Mouse (Mus musculus) ES-E14 (cell line): ENCODE results near the gene Erc2. TPM values are rescaled to one million over a fixed set of nuclear protein-coding genes. Genes with fewer than 3 reads are reported as not detected.

ENCODE experiments used
- DNase-seq: peaks from one replicate; pipeline ENCODE4 v3.0.0-alpha.2; 2013; ENCODE audit warnings: low read depth, low spot score
- H3K27ac ChIP-seq: 2 replicates; pipeline ENCODE4 v1.5.1; 2012; ENCODE audit warnings: low read depth, mild to moderate bottlenecking, low read length, moderate library complexity, mixed read lengths; ENCODE audit not compliant: poor library complexity, insufficient read depth, severe bottlenecking
- H3K36me3 ChIP-seq: 2 replicates; pipeline ENCODE4 v1.6.1; 2012; ENCODE audit warnings: mild to moderate bottlenecking, low read length, moderate library complexity, mixed read lengths; ENCODE audit not compliant: control insufficient read depth, poor library complexity, insufficient read depth, severe bottlenecking
- H3K4me1 ChIP-seq, 2 experiments: fragments of 150-350 bp in 1 of 2; sonication (generic) in 1 of 2; 2 replicates each; pipeline ENCODE4 v1.6.1; 2012; ENCODE audit warnings: low read length in 2 of 2, mild to moderate bottlenecking in 1 of 2, mixed read lengths in 1 of 2; ENCODE audit not compliant: control insufficient read depth in 2 of 2, insufficient read depth in 2 of 2, poor library complexity in 1 of 2
- H3K4me3 ChIP-seq, 2 experiments: fragments of 150-350 bp in 1 of 2; sonication (generic) in 1 of 2; 2 replicates each; pipeline ENCODE4 v1.5.1; 2012; ENCODE audit warnings: low read length in 2 of 2, low read depth in 1 of 2, mild to moderate bottlenecking in 1 of 2, mixed read lengths in 1 of 2; ENCODE audit not compliant: insufficient read depth in 1 of 2, poor library complexity in 1 of 2, severe bottlenecking in 1 of 2
- H3K9ac ChIP-seq: 2 replicates; pipeline ENCODE4 v1.6.1; 2012; ENCODE audit warnings: low read depth, mild to moderate bottlenecking, low read length, mixed read lengths; ENCODE audit not compliant: poor library complexity, insufficient read depth, severe bottlenecking
- H3K9me3 ChIP-seq: fragments of 150-350 bp; sonication (generic); 2 replicates; pipeline ENCODE4 v1.6.1; 2012; ENCODE audit warnings: low read depth, mild to moderate bottlenecking, low read length; ENCODE audit not compliant: control insufficient read depth, insufficient read depth
- CHD2 ChIP-seq: IDR thresholded peaks from 2 replicates; pipeline ENCODE4 v1.6.1; 2014; ENCODE audit warnings: mild to moderate bottlenecking, low read depth, low read length, inconsistent platforms
- HCFC1 ChIP-seq: IDR thresholded peaks from 2 replicates; pipeline ENCODE4 v1.6.1; 2012; ENCODE audit warnings: low read length, inconsistent platforms, borderline replicate concordance; ENCODE audit not compliant: insufficient read depth
- MAFK ChIP-seq: IDR thresholded peaks from 2 replicates; pipeline ENCODE4 v1.6.1; 2014; ENCODE audit warnings: mild to moderate bottlenecking, low read depth, low read length, inconsistent platforms; ENCODE audit not compliant: insufficient read depth
- ZC3H11A ChIP-seq: IDR thresholded peaks from 2 replicates; pipeline ENCODE4 v1.6.1; 2012; ENCODE audit warnings: low read depth, mild to moderate bottlenecking, inconsistent platforms, low read length, borderline replicate concordance
- ZNF384 ChIP-seq: IDR thresholded peaks from 2 replicates; pipeline ENCODE4 v1.6.1; 2012; ENCODE audit warnings: low read depth, low read length, inconsistent platforms
- in situ Hi-C, 2 experiments: fragments of 600-800 bp; cut with MboI; formaldehyde crosslinking; loops; one replicate each; pipeline ENCODE4 v1.15.1; 2025; ENCODE audit warnings: low sequenced_read_pairs in 2 of 2, inconsistent platforms in 1 of 2; ENCODE audit not compliant: unreplicated experiment in 2 of 2
- total RNA-seq: library from RNA; depleted of rRNA; stranded (reverse); fragments of 300-350 nt; gene quantifications from 2 replicates; pipeline ENCODE4 v1.2.3, GENCODE M21; 2012

Gene Erc2
- total RNA-seq, 1 experiment: 9.1 TPM

- no peak for DNase-seq
- H3K4me1 ChIP-seq: no peaks in the 10 kb centered on the region
- no peaks in the 10 kb centered on the region for H3K36me3 ChIP-seq
- H3K4me3 ChIP-seq: no peak overlapping the region
- no peaks in the 10 kb centered on the region for H3K9me3 ChIP-seq
- in situ Hi-C loops: no loop called here
- no peak overlapping the region for H3K27ac ChIP-seq
- no peak overlapping the region for H3K9ac ChIP-seq
- TF ChIP-seq HCFC1 (no peak), MAFK (no peak), ZC3H11A (no peak), CHD2 (no peak), ZNF384 (no peak)
These were observed 471.7 kb downstream of the Erc2 start for GRCm38 (mm10) chr14:28093913-28094312.

DNA sequence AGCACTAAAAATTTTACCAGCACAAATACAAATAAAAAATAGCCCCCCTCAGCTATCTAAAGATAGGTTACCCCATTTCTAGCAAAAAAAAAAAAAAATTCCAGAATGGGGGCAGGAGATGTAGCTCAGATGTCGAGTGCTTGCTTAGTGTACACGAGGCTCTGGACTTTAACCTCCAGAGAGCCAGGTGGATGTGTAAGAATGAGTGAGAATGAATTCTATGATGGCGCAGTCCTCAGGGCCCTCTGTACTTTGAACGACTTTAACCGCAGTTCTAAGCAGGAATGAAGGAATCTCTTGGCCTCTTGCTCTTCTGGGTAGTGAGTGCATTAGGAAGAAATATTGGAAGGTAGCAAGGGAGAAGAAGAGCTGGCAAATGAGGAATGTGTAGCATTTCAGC, 476.9 kb downstream of the Erc2 start:
- no peak overlapping the region for H3K9ac ChIP-seq
- H3K4me3 ChIP-seq: no peak overlapping the region
- no peaks in the 10 kb centered on the region for H3K36me3 ChIP-seq
- H3K4me1 ChIP-seq: no peaks in the 10 kb centered on the region
- no peaks in the 10 kb centered on the region for H3K9me3 ChIP-seq
- in situ Hi-C loops: no loop called here
- TF ChIP-seq CHD2 (no peak), ZNF384 (no peak), HCFC1 (no peak), ZC3H11A (no peak)
- H3K27ac ChIP-seq: no peak overlapping the region
- DNase-seq: no peak

DNA sequence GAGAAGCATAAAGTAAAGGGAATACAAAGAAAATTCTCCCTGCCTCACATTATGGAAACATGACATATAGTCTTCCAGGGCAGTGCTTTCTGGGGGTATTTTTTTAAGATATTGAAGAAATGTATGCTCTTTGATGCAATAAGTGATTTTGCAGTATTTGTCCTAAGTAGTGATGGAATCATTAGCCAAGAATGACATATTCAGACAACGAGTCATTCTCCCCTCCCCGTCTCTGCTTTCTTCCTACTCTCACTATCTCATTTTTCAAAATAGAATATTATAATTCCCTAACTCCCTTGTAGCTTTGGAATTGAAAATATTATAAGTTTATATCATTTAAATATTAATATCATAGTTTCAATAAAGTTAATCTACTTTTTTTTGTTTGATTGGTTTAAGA, 490.9 kb downstream of the Erc2 start:
- TF ChIP-seq ZC3H11A: no peak
- no peak for TF ChIP-seq CHD2
- TF ChIP-seq HCFC1: no peak
- no peak for TF ChIP-seq MAFK
- TF ChIP-seq ZNF384: no peak
- no peaks in the 10 kb centered on the region for H3K4me1 ChIP-seq
- H3K27ac ChIP-seq: no peak overlapping the region
- H3K9ac ChIP-seq: no peak overlapping the region
- H3K4me3 ChIP-seq: no peak overlapping the region
- no peak for DNase-seq
- in situ Hi-C loops: no loop called here
- no peaks in the 10 kb centered on the region for H3K36me3 ChIP-seq
- H3K9me3 ChIP-seq: no peaks in the 10 kb centered on the region

DNA sequence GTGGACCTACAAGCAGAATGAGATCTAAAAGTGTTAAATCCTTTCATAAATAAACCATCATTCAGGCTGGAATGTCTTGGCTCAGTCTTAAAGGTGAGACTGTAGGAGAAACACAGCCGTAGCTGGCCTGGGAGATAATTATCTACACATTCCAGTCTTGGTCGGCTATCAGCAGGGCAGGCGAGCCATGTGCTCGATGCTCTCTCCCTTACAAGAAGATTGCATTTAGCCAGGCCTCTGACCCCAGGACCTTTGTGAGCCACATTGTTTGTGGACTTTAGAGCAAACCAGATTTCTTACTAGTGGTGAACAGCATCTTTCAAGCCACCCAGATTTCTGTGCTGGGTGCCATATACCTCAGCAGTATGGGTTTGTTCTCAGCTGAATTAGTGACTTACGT, 498.6 kb downstream of the Erc2 start:
- in situ Hi-C loops: no loop called here
- Histone ChIP-seq H3K9ac (no peak overlapping the region), H3K4me3 (no peak overlapping the region), H3K4me1 (no peaks in the 10 kb centered on the region), H3K36me3 (no peaks in the 10 kb centered on the region), H3K27ac (no peak overlapping the region), H3K9me3 (no peaks in the 10 kb centered on the region)
- DNase-seq: no peak
- no peak for TF ChIP-seq ZC3H11A
- no peak for TF ChIP-seq HCFC1
- no peak for TF ChIP-seq ZNF384
- no peak for TF ChIP-seq MAFK
- no peak for TF ChIP-seq CHD2

- H3K4me3 ChIP-seq: no peak overlapping the region
- TF ChIP-seq ZC3H11A (no peak), CHD2 (no peak), MAFK (no peak), ZNF384 (no peak)
- no peaks in the 10 kb centered on the region for H3K9me3 ChIP-seq
- in situ Hi-C loops: no loop called here
- H3K27ac ChIP-seq: no peak overlapping the region
- no peaks in the 10 kb centered on the region for H3K36me3 ChIP-seq
- H3K9ac ChIP-seq: no peak overlapping the region
- H3K4me1 ChIP-seq: no peaks in the 10 kb centered on the region
- no peak for DNase-seq
These were observed 504.6 kb downstream of the Erc2 start for GRCm38 (mm10) chr14:28126842-28127241.
